Mouse (Mus musculus): ENCODE results near the gene Ucp2.

Ucp2 gene

DNA sequence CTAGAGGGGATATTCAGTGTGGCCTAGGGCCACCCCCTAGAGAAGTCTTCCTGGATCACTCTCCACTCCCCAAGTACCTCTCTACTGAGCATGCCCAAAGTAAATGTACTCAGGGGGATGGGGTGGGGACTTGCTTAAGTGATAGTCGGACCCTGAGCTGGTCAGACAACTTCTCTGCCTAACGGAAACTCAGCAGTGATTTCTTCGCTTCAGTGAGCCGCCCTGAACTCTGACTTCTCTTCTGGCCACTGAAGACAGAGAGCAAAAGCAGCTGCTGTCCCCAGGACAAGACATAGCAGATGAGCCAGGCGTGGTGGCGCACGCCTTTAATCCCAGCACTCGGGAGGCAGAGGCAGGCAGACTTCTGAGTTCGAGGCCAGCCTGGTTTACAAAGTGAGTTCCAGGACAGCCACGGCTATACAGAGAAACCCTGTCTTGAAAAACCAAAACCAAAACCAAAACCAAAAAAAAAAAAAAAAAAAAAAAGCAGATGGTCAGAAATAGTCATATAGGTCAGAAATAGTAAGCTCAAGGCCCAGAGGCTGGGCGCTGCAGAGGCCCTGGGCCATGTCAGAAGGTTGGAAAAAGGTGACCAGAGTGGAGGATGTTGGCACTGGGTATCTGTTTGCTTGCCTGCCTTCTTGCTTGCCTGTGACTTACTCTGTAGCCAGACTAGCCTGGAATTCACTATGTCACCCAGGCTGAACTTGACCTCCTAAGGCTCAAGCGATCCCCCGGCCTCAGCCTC, 11.8 kb downstream of the Ucp2 start:
- no peak for DNase-seq

DNA sequence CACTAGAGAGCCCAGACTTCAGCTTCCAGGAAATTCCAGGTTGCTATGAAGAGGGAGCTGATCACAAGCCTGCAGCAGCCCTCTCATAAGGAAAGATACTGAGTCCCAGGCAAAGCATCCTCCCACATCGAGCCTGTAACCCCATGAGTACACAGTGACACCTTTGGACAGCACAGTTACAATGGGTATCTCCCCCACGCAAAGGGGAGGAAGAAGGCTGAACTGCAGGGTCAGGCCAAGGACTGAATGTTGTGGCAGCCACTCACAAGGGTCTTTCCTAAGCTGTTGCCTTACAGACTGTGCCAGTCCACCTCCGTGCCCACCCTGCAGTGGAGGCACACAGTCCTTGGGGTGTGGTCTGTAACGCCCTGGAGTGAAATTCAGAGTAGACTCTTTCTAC, 13.4 kb downstream of the Ucp2 start:
- DNase-seq: no peak

DNA sequence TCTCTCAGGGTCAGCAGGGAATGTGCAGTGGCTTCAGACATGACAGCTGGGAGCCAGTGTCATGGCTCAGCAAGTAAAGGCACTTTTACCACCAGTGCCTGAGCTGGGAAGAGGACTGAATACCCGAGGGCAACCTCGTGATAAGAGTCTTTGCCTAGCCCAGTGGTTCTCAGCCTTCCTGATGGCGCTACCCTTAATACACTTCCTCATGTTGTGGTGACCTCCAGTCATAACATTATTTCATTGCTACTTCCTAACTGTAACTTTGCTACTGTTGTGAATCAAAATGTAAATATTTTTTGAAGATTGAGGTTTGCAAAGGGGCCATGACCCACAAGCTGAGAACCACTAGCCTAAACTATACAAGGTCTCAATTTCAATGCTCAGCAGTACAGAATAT, 15.5 kb downstream of the Ucp2 start:
- DNase-seq: no peak

DNA sequence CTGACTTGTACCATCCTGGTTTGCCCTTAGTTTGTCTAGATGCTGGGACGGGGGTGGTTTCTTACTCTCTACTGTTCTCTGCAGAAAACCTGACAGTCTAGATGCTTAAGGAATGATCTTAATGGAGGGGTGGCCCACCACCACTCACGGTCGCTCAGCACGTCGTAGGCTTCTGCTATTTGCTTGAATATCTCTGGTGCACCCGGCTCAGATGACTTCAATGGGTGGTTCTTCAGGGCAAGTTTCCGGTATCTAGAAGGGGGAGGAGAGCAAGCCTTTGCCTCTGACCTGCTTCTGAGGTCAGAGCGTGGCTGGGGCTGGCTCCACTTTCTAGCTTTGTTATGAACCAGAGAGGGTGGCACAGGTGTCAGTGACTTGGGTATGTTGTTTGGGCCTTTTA, 18.5 kb downstream of the Ucp2 start:
- DNase-seq: no peak

DNA sequence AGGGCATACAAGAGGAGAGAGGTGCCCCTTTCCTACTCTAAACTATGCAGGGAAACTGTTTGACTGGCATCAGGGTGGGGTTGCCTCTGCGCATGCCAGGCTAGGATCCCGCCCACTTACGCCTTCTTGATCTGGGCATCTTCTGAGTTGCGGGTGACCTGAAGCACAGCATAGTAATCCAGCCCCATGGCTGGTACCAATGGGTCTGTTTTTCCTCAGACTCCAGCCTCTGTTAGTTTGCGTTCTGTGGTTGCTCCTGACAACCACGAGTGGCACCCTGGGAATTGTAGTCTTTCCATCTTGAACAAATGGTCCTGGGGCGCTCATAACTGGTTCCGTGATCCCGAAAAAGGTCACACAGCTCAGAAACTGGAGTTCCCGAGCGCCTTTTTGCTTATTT, 21.4 kb downstream of the Ucp2 start, which contains the start of gene Dnajb13:
Dnajb13 (minus strand) TSS at position 388 of the 400 bp plus-strand sequence.
- DNase-seq: no peak

DNA sequence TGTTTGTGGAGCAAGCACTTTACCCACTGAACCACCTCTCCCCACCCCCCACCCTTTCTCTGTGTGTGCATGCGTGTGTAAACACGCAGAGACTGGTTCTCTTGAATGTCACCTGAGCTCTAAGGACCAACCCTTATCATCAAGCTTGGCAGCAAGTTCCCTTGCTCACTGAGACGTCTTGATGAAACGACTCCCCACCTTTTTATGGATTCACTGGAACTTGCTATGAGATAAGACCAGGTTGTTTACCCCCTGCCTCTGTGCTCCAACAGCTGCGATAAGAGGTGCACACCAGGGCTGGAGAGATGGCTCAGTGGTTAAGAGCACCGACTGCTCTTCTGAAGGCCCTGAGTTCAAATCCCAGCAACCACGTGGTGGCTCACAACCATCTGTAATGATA, 27.1 kb downstream of the Ucp2 start:
- no peak for DNase-seq

DNA sequence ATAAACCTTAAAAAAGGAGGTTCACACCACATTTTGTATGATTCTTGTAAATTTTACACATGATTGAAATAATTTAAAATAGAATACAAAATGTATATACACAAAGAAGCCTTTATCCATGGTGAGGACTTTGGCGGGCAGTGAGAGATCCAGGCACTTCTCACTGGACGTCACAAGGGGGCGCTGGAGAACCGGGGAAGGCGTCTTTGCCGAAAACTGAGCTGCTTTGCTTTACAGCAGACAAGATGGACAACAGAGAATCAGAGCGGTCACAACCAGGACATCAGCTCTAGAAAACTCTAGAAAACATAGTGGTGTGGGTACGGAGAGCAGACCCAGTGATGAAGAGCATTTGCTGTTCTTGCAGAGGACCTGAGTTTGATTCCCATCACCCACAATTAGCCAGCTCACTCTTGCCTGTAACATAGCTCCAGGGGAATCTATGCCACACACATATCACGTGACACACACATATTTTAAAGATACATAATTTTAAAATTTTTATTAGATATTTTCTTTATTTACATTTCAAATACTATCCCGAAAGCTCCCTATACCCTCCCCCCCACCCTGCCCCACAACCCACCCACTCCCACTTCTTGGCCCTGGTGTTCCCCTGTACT, 27.6 kb downstream of the Ucp2 start:
- peak; percentile 79 for DNase-seq

DNA sequence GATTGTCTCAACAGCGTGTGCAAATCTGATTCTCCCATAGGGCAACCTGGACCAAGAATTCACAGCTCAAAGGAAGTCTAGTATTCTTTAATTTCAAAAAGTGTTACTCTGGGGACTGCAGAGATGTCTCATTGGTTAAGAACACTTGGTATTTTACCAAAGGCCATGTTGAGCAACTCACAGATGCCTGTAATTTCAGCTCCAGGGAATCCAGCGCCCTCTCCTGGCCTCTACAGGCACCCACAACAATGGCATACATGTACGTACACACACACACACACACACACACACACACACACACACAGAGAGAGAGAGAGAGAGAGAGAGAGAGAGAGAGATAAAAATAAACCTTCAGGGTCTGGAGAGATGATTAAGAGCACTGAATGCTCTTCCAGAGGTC, 29.1 kb downstream of the Ucp2 start:
- DNase-seq: no peak

DNA sequence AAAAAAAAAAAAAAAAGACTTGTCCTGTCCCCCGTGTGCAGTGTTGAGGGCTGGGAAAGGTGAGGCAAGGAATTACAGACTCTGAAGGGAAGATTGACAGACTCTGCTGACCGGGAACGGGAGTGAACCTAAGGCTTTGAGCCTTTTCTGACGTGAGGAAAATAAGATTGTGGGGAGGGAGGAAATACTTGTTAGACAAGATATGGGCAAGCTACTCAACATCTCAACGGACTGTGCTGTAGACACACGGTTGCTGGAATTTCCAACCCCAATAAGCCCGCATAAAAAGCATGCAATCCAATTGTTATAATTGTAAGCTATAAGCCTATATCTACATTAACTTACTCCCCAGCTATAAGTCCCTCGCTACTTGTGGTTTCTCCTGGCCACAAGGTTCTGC, 31.5 kb downstream of the Ucp2 start:
- no peak for DNase-seq

DNA sequence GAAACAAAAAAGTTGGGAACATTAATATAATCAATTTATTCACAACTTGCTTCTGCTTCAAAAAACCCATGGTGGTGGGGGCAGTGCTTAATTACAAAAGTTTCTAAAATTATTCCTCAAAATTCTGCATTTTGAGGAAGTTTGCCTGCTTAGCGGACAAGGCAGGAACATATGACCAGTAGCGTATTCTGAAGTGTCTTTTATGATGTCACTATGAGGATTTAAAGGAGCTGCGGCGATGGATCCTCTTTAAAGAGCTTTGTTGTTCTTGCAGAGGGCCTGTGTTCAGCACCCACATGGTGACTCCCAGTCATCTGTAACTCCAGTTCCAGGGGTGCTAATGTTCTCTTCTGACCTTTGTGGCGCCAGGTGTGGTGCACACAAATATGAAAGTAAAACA, 37.6 kb downstream of the Ucp2 start:
- DNase-seq: no peak

DNA sequence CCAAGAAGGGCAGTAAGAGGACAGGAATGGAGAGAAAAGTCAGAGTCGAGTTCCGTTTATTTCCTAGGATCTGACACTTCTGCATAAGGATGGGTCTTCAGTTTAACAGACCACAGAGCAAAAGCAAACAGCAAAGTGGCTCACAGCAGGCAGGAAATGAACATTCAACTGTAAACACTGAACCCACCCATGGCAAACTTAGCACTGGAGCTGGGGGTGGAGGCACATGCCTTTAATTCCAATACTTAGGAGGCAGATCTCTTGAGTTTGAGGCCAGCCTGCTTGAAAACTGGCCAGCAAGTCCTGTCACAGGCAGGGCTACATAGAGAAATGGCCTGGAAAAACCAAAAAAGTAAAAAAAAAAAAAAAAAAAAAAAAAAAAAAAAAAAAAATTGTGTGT, 40.4 kb downstream of the Ucp2 start:
- DNase-seq: no peak

DNA sequence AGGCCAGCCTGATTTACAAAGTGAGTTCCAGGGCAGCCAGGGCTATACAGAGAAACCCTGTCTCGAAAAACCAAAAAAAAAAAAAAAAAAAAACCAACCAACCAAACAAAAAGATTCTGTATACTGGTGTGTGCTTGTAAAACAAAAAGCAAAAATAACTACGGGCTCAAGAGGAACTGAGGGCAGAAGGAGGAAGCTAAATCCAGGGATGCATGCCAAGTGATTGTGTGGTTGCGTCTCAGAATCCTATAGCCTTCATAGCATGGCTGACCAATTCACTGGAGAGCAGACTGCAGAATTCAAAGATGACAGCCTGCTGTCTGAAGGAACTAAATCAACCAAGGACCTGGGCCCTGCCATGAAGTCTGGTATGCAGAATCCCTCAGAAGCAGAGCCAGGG, 41.1 kb downstream of the Ucp2 start:
- DNase-seq: no peak

DNA sequence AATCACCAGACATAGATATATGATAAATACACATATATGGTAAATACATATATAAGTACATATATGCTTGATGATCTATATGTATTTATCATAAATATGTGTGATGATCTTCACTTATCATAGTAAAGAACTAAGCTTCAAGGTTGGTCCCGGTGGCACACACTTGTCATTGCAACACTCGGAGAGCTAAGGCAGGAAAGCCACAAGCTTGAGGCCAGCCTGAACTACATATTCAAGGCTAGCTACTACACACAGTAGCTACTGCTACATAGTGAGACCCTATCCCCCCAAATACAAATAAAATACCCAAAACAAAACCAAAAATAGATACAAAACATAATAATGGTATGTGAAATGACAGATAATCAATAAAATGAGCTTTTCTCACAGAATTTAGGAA, 42.7 kb downstream of the Ucp2 start:
- no peak for DNase-seq

DNA sequence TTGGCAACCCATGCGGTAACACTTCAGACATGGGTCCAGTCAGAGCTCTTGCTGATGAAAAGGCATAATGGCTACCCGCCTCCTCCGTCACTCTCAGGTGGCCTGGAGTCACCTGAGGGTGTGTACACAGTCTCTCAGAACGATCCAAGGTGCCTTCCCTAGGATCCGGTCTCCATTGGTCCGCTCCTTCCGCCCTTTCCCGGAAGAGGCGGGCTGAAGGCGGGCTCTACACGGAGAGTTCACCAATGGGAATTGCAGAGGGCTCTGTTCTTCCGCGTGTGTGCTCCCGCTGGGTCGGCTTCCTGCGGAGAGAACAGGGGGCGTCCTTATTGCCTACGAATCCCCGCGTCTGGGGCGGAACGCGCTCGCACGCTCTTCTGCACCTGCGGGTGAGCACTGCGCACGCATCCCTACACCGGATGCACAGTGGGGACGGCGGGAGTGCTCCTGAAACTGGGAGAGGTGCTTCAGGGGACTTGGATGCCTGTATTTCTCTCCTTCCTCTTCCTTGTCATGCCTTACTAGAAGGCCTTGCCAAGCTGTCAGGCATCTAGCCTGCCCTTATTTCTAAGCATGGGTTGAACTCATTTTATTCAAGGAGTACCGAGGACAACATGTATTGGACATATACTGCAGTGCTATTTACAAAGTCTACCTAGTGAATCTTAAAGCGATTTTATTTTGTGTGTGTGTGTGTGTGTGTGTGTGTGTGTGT, 43.8 kb downstream of the Ucp2 start, which contains the start of gene Coa4:
Coa4 (plus strand) TSS at position 268 of the 715 bp plus-strand sequence.
- DNase-seq: peak; percentile 86

DNA sequence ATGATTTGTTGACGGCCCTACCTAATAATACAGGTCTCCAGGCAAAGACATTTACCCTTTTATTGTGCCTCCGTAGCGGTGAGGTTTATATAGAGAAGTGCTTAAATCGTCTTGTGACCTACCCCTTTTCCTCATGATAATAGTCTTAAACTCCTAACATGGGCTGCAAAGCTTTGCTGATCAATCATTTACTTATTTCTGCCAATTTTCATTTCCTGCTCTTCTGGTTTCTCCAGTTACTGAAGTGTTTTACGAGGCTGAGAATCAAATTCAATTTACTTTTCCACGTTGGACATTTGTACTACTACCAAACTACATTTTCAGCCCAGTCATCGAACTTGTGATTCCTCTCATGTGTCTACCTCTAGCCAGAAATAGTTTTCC, 44.4 kb downstream of the Ucp2 start:
- DNase-seq: no peak

DNA sequence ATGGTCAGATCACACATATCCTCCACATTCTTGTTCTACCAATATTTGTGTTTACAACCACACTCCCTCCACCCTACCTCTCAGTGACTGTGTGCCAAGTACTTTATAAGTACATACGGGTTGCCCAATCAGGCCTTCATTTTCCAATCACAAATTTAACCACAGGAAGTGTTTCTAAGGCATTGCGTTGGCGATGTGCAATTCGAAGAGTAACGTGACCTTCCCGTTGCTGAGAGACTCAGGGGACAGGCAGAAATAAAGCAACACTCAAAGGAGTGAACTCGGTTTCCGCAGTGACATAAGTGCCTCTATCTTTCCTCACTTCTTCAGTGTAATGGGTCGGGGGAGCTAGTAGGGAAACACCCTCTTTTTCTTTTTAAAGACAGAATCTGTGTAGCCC, 46.4 kb downstream of the Ucp2 start:
- no peak for DNase-seq

DNA sequence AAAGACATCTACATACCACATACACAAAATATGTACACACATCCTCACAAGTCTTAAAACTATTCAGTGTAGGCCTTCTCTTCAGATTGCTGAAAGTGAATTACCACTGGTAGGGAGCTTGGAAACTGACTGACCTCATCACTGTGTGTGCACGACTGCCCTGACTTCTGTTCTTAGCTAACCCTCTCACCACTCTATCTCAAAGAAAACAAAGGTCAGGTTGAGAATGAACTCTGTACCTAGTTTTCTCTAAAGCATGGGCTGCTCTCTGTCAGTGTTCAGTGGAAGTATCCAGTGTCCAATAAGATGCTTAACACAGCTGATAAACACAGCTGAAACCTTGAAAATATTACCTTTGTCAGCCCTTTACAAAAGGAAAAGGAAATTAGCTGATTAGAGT, 51.3 kb downstream of the Ucp2 start:
- no peak for DNase-seq

DNA sequence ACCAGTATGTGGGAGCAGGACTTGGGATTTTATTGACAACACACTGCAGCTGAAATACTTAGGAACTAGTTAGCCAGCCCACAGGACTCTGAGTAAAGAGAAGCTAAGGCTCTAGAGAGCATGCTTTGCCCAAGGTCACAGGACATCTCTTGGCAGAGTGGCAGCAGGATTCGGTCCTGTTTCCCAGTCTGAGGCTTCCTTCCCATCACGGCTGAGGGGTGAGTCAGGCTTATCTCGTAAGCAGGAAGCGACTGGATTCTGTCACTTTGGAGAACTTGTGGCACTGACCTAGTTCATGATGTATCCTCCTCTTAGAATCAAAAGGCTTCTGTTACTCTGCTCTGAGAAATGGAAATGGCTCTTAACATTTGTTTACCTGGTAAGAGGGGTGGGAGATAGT, 54.5 kb downstream of the Ucp2 start:
- no peak for DNase-seq

DNA sequence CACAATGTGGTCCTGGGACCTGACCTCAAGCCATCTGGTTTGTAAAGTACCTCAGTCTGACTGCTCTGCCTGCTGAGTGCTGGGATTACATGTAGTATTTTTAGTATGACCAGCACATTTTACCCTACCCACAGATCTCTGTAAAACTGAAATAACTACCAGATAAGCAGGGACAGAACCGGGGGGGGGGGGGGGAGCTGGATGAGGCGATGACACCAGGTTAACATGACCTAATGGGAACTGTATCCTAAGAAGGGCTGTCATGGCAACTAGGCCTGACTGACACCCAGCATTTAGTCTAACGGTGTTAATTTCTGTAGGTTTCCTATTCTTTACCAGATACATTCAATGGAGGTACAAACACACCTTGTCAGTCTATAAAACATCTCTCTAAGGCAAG, 56.7 kb downstream of the Ucp2 start:
- DNase-seq: no peak

DNA sequence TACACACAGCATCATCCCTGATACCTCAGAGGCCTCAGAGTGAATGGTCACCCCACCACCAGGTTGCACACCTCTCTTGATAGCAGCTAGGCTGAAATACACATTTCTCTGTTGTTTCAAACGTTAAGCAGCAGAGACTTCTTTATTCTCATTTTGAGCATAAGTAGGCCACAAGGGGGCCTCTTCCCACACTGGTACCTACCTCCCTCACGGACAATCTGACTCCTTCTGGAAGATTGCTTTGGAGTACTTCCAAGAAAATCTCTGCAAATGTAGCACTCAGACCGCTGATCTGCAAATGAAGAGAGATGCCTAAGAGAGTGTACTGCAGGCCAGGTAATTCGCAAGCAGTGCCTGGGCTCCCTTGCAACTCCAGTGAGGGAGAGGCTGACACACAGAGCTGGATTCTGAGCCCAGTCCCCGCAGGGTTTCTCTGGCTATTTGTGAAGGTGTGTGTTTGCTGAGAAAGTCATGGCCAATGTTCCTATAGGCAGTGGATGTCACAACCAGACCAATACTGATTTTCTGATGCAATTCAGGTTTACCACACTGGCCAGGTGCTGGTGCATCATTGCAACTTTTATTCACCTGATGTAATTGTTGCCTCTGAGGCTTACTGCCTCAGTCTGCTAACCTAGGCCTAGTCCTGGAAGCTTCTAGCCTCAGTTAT, 57.3 kb downstream of the Ucp2 start:
- DNase-seq: peak; percentile 30

Measured in kidney, adult 18-20 months (tissue).